Mouse (Mus musculus): ENCODE results near the gene Fbxo44.
"Not testable (repeated sequence)": the region's sequence is repeated elsewhere in the genome, so short reads cannot be mapped to it uniquely, and the experiment has no call there.

- TF ChIP-seq CTCF, EP300 (IDR thresholded peaks at IDR 0.05): not testable (repeated sequence)
Observed at GRCm38 (mm10) chr4:148176603-148177002, 16.3 kb upstream of the Fbxo44 start.
